Mouse (Mus musculus) spleen, postnatal 4 days (tissue): ENCODE results near the gene Olfr1317.

Source experiments
- DNase-seq, 2 experiments: peaks; one replicate each; pipeline ENCODE4 v3.0.0; 2022; ENCODE audit warnings: low spot score in 2 of 2

The Olfr1317 gene

GRCm38 (mm10) chr2:112140029-112140428, at the start of gene Olfr1317:
Olfr1317 (plus strand) TSS chr2:112140329.
- no peak for DNase-seq

GRCm38 (mm10) chr2:112096681-112097080, 43.4 kb upstream of the Olfr1317 start, which contains the start of gene Olfr1314:
Olfr1314 (minus strand) TSS chr2:112096781.
- DNase-seq: no peak

GRCm38 (mm10) chr2:112115340-112115739, 24.8 kb upstream of the Olfr1317 start, which contains the start of gene Olfr1315-ps1:
Olfr1315-ps1 (minus strand) TSS chr2:112115440.
- no peak for DNase-seq

- DNase-seq: no peak
Measured at GRCm38 (mm10) chr2:112134877-112135276, 5.3 kb upstream of the Olfr1317 start, which contains the start of gene Olfr1316. Olfr1316 (minus strand) TSS chr2:112134977.

GRCm38 (mm10) chr2:112153898-112154297, 13.8 kb downstream of the Olfr1317 start, which contains the start of gene Olfr1318:
Olfr1318 (plus strand) TSS chr2:112154198.
- DNase-seq: no peak
